Mouse (Mus musculus): ENCODE measurements at regions not wholly inside any gene's neighbourhood (a gene's known extent, or its start where the extent isn't known, plus 50 kb on each side); places are given as distances from the start of the nearest gene placed in this dataset.

- Histone ChIP-seq H3K36me3 (no peaks in the 10 kb centered on the region), H3K27ac (replicated peaks) (no peak overlapping the region), H3K27me3 (no peaks in the 10 kb centered on the region), H3K9ac (no peak overlapping the region), H3K9me3 (replicated peaks) (no peaks in the 10 kb centered on the region), H3K4me1 (peaks cover 21% of the 10 kb centered on the region; the same call in 1 of the 2 replicates), H3K4me3 (replicated peaks) (no peak overlapping the region), H3K4me2 (replicated peaks) (no peak overlapping the region)
- WGBS: 63% methylated on average over 7 of the region's 7 CpGs
- ATAC-seq (ENCODE audit: insufficient number of reproducible peaks, low FRiP score, low TSS enrichment, low read depth): no peak
These were observed 97.1 kb downstream of the Nog start for GRCm38 (mm10) chr11:89204948-89205545.

GRCm38 (mm10) chr11:89200458-89200857 is 101.7 kb downstream of the Nog start:
- 53% methylated on average over 3 of the region's 3 CpGs for WGBS

GRCm38 (mm10) chr11:89192815-89193214 is 109.3 kb downstream of the Nog start:
- Histone ChIP-seq H3K4me3 (replicated peaks) (no peak overlapping the region), H3K4me2 (replicated peaks) (no peak overlapping the region), H3K27me3 (no peaks in the 10 kb centered on the region), H3K9ac (no peak overlapping the region), H3K36me3 (no peaks in the 10 kb centered on the region), H3K9me3 (replicated peaks) (no peaks in the 10 kb centered on the region), H3K27ac (replicated peaks) (no peak overlapping the region), H3K4me1 (peaks cover 4% of the 10 kb centered on the region; the same call in 1 of the 2 replicates)
- WGBS: 68% methylated on average over 3 of the region's 3 CpGs
- ATAC-seq (ENCODE audit: insufficient number of reproducible peaks, low FRiP score, low TSS enrichment, low read depth): no peak

More at GRCm38 (mm10) chr11:89200458-89200857, 101.7 kb downstream of the Nog start:
- no peak for ATAC-seq (ENCODE audit: insufficient number of reproducible peaks, low FRiP score, low TSS enrichment, low read depth)
- Histone ChIP-seq H3K4me2 (replicated peaks) (no peak overlapping the region), H3K9ac (no peak overlapping the region), H3K4me3 (replicated peaks) (no peak overlapping the region), H3K9me3 (replicated peaks) (no peaks in the 10 kb centered on the region), H3K27ac (replicated peaks) (no peak overlapping the region), H3K27me3 (no peaks in the 10 kb centered on the region), H3K36me3 (no peaks in the 10 kb centered on the region), H3K4me1 (0 out of 2 replicates have a peak, but pooled peaks cover 6% of the 10 kb centered on the region)

GRCm38 (mm10) chr11:89186911-89187621 is 113.4 kb downstream of the Gm525 start:
- Histone ChIP-seq H3K4me3 (replicated peaks) (peak overlapping the region; percentile 27), H3K27me3 (no peaks in the 10 kb centered on the region), H3K9me3 (replicated peaks) (no peaks in the 10 kb centered on the region), H3K4me2 (replicated peaks) (peak overlapping the region; percentile 48), H3K36me3 (no peaks in the 10 kb centered on the region), H3K9ac (0 out of 2 replicates have a peak overlapping the region, but pooled peaks have one; percentile 15), H3K4me1 (peaks cover 26% of the 10 kb centered on the region), H3K27ac (replicated peaks) (peak overlapping the region; percentile 81)
- peak; percentile 88 for ATAC-seq (ENCODE audit: insufficient number of reproducible peaks, low FRiP score, low TSS enrichment, low read depth)
- WGBS: under 1% methylated on average over 26 of the region's 26 CpGs

- H3K27ac ChIP-seq (replicated peaks): no peak overlapping the region
These were observed 112.2 kb downstream of the Gm525 start for GRCm38 (mm10) chr11:89185862-89186261.

GRCm38 (mm10) chr11:89181471-89181870 is 107.8 kb downstream of the Gm525 start:
- WGBS: 81% methylated on average over 5 of the region's 5 CpGs
- no peak for ATAC-seq (ENCODE audit: insufficient number of reproducible peaks, low FRiP score, low TSS enrichment, low read depth)

More at GRCm38 (mm10) chr11:89185862-89186261, 112.2 kb downstream of the Gm525 start:
- Histone ChIP-seq H3K36me3 (no peaks in the 10 kb centered on the region), H3K4me3 (replicated peaks) (no peak overlapping the region), H3K4me2 (replicated peaks) (no peak overlapping the region), H3K4me1 (peaks cover 26% of the 10 kb centered on the region), H3K9me3 (replicated peaks) (no peaks in the 10 kb centered on the region), H3K27me3 (no peaks in the 10 kb centered on the region), H3K9ac (no peak overlapping the region)
- 51% methylated on average over 6 of the region's 6 CpGs for WGBS
- ATAC-seq (ENCODE audit: insufficient number of reproducible peaks, low FRiP score, low TSS enrichment, low read depth): no peak

GRCm38 (mm10) chr11:89178436-89178835 is 104.8 kb downstream of the Gm525 start:
- Histone ChIP-seq H3K9ac (no peak overlapping the region), H3K4me1 (peaks cover 13% of the 10 kb centered on the region), H3K4me2 (replicated peaks) (no peak overlapping the region), H3K9me3 (replicated peaks) (no peaks in the 10 kb centered on the region), H3K27ac (replicated peaks) (no peak overlapping the region), H3K36me3 (no peaks in the 10 kb centered on the region), H3K4me3 (replicated peaks) (no peak overlapping the region), H3K27me3 (no peaks in the 10 kb centered on the region)
- 94% methylated on average over 7 of the region's 7 CpGs for WGBS
- ATAC-seq (ENCODE audit: insufficient number of reproducible peaks, low FRiP score, low TSS enrichment, low read depth): no peak

More at GRCm38 (mm10) chr11:89181471-89181870, 107.8 kb downstream of the Gm525 start:
- no peaks in the 10 kb centered on the region for H3K27me3 ChIP-seq
- no peaks in the 10 kb centered on the region for H3K9me3 ChIP-seq (replicated peaks)
- no peak overlapping the region for H3K27ac ChIP-seq (replicated peaks)
- no peak overlapping the region for H3K4me2 ChIP-seq (replicated peaks)
- peaks cover 8% of the 10 kb centered on the region for H3K4me1 ChIP-seq
- H3K36me3 ChIP-seq: no peaks in the 10 kb centered on the region
- H3K9ac ChIP-seq: no peak overlapping the region
- H3K4me3 ChIP-seq (replicated peaks): no peak overlapping the region

GRCm38 (mm10) chr11:89175511-89175910 is 101.9 kb downstream of the Gm525 start:
- peaks cover 13% of the 10 kb centered on the region for H3K4me1 ChIP-seq
- WGBS: 2% methylated on average over 9 of the region's 9 CpGs
- no peak overlapping the region for H3K4me3 ChIP-seq (replicated peaks)
- peak; percentile 61; the same call in 1 of the 2 replicates for ATAC-seq (ENCODE audit: insufficient number of reproducible peaks, low FRiP score, low TSS enrichment, low read depth)
- no peaks in the 10 kb centered on the region for H3K36me3 ChIP-seq
- no peak overlapping the region for H3K27ac ChIP-seq (replicated peaks)
- no peaks in the 10 kb centered on the region for H3K9me3 ChIP-seq (replicated peaks)
- H3K4me2 ChIP-seq (replicated peaks): 0 out of 2 replicates have a peak overlapping the region, but pooled peaks have one; percentile 19
- no peaks in the 10 kb centered on the region for H3K27me3 ChIP-seq
- H3K9ac ChIP-seq: no peak overlapping the region

GRCm38 (mm10) chr11:89174967-89175366 is 101.3 kb downstream of the Gm525 start:
- Histone ChIP-seq H3K4me2 (replicated peaks) (0 out of 2 replicates have a peak overlapping the region, but pooled peaks have one; percentile 19), H3K4me1 (peaks cover 13% of the 10 kb centered on the region), H3K36me3 (no peaks in the 10 kb centered on the region), H3K27me3 (no peaks in the 10 kb centered on the region), H3K4me3 (replicated peaks) (no peak overlapping the region), H3K27ac (replicated peaks) (no peak overlapping the region), H3K9me3 (replicated peaks) (no peaks in the 10 kb centered on the region), H3K9ac (no peak overlapping the region)
- ATAC-seq (ENCODE audit: insufficient number of reproducible peaks, low FRiP score, low TSS enrichment, low read depth): no peak
- WGBS: 12% methylated on average over 6 of the region's 6 CpGs

- no peak overlapping the region for H3K4me3 ChIP-seq (replicated peaks)
- H3K9me3 ChIP-seq (replicated peaks): no peaks in the 10 kb centered on the region
- no peak for ATAC-seq (ENCODE audit: insufficient number of reproducible peaks, low FRiP score, low TSS enrichment, low read depth)
- no peaks in the 10 kb centered on the region; the same call in 1 of the 2 replicates for H3K27me3 ChIP-seq
- WGBS: 7% methylated on average over 6 of the region's 6 CpGs
- no peak overlapping the region for H3K4me2 ChIP-seq (replicated peaks)
- H3K4me1 ChIP-seq: no peaks in the 10 kb centered on the region
- no peaks in the 10 kb centered on the region for H3K36me3 ChIP-seq
- H3K9ac ChIP-seq: no peak overlapping the region
- no peak overlapping the region for H3K27ac ChIP-seq (replicated peaks)
These were observed 91.6 kb downstream of the Gm525 start for GRCm38 (mm10) chr11:89165278-89165677.

GRCm38 (mm10) chr11:89153466-89154406 is 80.1 kb downstream of the Gm525 start:
- no peak for ATAC-seq (ENCODE audit: insufficient number of reproducible peaks, low FRiP score, low TSS enrichment, low read depth)
- no peaks in the 10 kb centered on the region for H3K27me3 ChIP-seq
- no peaks in the 10 kb centered on the region for H3K9me3 ChIP-seq (replicated peaks)
- no peak overlapping the region for H3K9ac ChIP-seq
- no peaks in the 10 kb centered on the region for H3K4me1 ChIP-seq
- no peak overlapping the region for H3K27ac ChIP-seq (replicated peaks)
- H3K36me3 ChIP-seq: no peaks in the 10 kb centered on the region
- H3K4me3 ChIP-seq (replicated peaks): no peak overlapping the region
- WGBS: 67% methylated on average over 13 of the region's 13 CpGs
- no peak overlapping the region for H3K4me2 ChIP-seq (replicated peaks)
